Mouse (Mus musculus) left cerebral cortex, postnatal 10 days (tissue): ENCODE data around the gene Asb12. TPM values are rescaled to one million over a fixed set of nuclear protein-coding genes. Genes with fewer than 3 reads are reported as not detected.
"Not testable (repeated sequence)": the region's sequence is repeated elsewhere in the genome, so short reads cannot be mapped to it uniquely, and the experiment has no call there.

Experiments
- DNase-seq, 2 experiments: peaks; one replicate each; pipeline ENCODE4 v3.0.0; 2021 to 2022; ENCODE audit warnings: low spot score in 2 of 2, mixed read lengths in 1 of 2; ENCODE audit errors: extremely low spot score in 1 of 2
- intact Hi-C: fragments of 180-260 bp; cut with DNase I; formaldehyde crosslinking; loops from one replicate; pipeline ENCODE4 v1.15.1; 2025
- total RNA-seq, 2 experiments: library from RNA; stranded (reverse); gene quantifications; 2 replicates each; pipeline ENCODE4 v1.2.3; 2021

Gene Asb12
- total RNA-seq = not detected

DNA sequence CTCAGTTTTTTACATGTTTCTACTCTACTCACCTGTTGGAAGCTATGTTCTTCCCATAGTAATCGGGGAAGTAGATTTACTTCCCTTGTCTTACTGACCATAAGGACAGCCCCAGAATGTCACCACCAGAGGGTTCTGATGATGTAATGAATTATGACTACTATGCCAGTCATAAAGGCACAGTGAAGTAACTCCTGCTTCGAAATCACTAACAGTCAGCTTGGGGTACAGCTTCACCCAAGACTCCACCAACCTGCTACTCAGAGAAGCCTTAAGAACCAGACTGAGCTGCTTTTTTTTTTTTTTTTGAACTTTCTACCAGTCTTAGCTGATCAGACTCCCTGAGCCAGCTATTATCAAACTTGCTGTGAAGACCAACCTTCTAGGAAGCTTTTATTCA is at the start of gene Asb12, which contains the start of gene Pfn5:
Gene Asb12, minus strand, starts transcription at position 101 of the 400 bp plus-strand sequence.
Gene Pfn5, plus strand, starts transcription at position 218 of the 400 bp plus-strand sequence.
- intact Hi-C loops = no loop called here
- no peak for DNase-seq

GRCm38 (mm10) chrX:95600609-95601008 is 42.8 kb upstream of the Asb12 start:
- DNase-seq = no peak
- intact Hi-C loops = no loop called here

- DNase-seq = no peak
- intact Hi-C loops = no loop called here
These were observed 3.5 kb downstream of the Asb12 start for GRCm38 (mm10) chrX:95554321-95554720.

- intact Hi-C loops, DNase-seq: not testable (repeated sequence)
These were observed 22.3 kb downstream of the Asb12 start for GRCm38 (mm10) chrX:95535493-95535892.

- intact Hi-C loops = no loop called here
- no peak for DNase-seq
These were observed 32.6 kb downstream of the Asb12 start for GRCm38 (mm10) chrX:95525166-95525565.

DNA sequence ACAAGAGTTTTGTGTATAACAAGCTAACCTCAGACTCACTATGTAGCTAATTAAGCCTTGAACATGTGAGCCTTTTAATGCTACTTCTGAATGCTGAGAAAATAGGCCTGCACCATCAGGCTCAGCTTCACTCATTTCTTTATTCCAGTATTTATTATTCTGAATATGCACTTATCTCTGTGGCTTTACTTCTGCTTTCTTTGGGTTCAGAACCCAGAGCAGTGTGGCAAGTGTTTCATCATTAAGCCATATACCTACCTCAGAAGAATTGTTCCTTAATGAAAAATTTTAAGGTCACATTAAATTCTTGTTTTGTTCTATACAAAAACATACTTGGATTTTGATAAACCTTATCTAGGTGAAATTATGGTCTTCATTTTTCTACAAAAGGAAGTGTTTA is 33.9 kb downstream of the Asb12 start:
- intact Hi-C loops = no loop called here
- DNase-seq = no peak

DNA sequence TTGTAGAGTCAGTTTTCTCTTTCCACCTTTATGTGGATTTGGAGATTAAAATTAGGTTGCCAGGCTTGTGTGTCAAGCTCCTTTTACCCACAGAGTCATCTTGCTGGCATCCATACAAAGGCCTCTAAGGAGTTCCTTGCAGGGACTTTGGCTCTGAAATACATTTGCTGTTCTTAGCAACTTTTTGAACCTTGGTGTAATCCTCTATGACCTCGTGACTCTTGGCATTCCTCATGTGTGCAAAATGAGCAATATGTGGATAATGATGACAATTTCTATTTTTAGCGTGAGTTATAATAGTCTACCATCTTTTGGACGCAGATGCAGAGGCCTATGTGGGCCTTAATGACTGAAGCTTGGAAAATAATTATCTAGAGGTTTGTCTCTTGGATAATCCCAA is 100.6 kb downstream of the Asb12 start:
- DNase-seq = no peak
- intact Hi-C loops = no loop called here

DNA sequence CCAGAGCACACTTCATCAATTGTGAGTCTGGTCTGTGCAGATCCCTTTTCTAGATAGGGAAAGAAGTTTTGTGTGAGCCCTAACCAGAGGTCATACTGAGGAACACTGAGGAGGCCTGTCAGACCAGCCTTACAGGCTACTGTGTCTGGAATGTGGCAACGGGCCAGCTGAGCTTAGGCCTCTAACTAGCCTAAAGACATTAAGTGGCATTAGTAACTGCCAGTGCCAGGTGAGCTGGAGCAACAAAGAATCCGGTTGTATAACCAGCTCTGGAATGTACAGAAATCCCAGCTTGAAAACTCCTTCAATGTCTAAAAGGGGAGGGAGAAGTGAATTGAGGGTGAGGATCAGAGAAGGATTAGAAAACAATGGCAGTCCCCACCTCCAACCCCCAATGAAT is 111.9 kb downstream of the Asb12 start:
- intact Hi-C loops = no loop called here
- DNase-seq = peak in 1 of 2 experiments; percentile 16

DNA sequence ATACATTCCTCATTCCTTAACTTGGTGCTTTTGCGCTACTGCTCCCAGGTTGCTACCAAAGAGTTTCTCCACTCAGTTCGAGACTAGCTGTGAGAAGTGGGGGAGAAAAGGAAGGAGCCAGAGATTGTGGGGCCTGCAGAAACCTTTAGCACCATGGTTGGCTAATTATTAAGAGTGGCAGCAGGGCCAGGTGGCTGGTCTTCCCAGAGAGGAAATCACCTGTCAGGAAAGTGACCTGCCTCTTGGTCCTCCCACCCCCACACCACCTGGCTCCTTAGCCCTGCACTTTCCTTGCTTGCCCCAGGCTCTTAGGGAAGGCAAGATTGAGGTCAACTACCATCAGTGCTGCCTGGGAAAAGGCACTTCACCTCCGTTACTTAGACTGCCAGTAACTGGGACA is 112.6 kb downstream of the Asb12 start:
- DNase-seq = no peak
- intact Hi-C loops = no loop called here

GRCm38 (mm10) chrX:95444776-95445111 is 113.0 kb downstream of the Asb12 start, which contains the start of gene Amer1:
TSS of gene Amer1 (minus strand) at chrX:95444872.
- DNase-seq = peak; percentile 86 to 89
- intact Hi-C loops = no loop called here

DNA sequence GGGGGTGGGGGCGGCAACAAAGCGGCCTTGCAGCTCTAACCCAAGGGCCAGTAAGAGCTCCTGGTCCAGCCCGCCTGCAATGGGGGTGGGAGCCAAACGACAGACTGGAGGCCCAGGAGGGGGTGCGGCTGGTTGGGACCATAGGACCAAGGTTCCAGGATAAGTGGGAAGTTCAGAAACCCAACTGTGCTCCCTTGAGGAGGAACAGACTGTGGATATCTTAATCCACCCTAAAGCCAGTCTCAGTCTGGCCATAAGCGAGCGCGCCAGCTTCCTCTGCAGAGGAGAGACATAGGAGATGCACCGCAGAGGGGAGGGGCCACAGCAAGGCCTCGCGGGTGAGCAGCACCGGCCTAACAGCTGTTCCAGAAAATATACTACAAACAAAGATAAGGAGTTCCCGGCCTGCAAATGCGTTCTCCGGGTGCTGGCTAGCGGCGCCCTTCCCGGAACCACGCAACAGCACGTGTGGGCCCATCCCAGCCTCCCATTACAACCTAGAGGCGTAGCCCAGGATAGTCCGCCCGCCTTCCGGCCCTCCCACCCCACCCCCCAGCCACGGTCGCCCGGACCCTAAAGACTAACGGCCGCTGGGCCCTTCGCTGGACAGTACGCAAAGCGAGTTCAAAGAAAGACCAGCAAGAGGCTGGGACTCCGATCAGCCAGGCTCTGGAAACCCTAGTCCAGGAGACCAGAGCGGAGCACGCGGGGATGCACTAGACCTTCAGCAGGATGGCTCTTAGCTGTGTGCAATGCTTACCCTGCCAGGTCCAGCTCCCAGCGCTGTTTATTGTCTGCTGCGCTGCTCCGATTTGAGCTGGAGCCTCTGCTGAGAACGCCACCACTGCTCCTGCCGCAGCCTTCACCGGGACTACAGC is 113.7 kb downstream of the Asb12 start:
- intact Hi-C loops = no loop called here

DNA sequence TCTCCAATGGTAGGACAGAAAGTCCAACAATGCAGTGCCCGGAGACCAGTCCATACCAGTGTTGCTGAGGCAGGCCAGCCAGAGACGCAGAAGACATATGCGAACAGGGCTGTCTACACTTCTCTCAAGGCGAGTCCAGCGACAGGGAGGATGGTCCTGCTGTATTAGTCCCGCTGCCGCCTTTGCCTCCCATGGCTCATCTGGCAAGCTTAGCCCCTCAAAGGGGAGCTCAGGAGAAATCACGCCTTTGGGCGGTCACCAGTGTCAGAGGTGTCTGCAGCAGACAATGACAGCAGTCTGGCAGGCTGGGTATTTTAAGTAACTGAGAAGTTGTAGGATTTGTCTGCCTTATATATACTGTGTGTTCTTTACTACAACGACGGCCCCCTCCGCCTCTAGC is 114.4 kb downstream of the Asb12 start:
- intact Hi-C loops = no loop called here
- no peak for DNase-seq

More for the DNA sequence above, 113.7 kb downstream of the Asb12 start:
- DNase-seq = peak in 1 of 2 experiments; percentile 34

DNA sequence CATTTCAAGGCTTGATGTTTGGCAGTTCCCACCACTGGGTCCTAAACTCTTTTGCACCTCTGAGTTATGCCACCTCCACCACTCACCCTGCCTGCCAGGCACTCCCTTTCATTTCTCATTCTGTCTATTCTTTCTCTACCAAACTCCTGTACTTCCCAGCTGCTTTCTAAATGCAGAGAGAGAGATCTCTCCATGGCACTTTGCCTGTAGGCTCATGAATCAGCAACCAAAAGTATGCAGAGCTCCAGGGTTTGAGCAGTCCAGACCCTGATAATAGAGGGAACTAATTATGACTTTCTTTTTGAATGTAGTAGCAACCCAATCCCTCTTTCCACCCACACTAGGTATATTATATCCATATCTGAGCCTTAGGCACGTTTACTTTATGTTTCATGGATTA is 115.5 kb downstream of the Asb12 start:
- DNase-seq = no peak
- intact Hi-C loops = no loop called here

DNA sequence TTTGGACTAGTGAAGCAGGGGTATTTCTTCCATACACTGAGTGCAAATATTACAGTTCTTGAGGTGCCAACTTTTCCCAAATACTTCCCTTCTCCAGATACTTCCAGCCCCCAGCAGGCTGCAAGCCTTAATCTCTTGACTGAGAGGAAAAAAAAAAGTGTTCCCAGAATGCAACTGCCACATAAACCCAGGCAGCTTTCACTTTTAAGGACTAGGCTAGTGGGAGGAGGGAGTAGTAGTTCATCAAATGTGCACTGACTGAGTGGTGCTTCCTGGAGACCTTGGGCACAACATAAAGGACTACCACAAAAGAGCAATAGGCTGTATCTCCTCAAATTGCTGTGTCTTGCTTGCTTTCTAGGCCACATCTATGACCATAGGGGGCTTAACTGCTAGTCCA is 116.5 kb downstream of the Asb12 start:
- intact Hi-C loops = no loop called here
- DNase-seq = no peak

DNA sequence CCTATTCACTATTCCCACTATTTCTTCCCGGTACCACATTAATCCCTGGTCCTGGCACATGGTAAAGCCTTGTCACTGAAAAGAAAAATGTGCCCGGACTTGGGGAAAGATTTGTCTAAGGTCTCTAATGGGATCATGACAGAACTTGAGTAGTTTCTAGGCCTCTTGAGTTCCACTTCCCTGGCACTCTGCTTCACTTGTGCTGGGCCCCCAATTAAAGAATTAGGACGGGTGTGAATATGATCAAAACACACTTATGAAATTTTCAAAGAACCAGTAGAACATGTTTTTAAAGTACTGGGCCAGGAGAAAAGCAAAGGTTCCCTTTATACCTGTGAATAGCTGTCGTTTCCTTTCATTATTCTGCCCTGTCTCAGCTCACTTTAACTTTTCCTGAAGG is 119.3 kb downstream of the Asb12 start:
- DNase-seq = no peak
- intact Hi-C loops = no loop called here

DNA sequence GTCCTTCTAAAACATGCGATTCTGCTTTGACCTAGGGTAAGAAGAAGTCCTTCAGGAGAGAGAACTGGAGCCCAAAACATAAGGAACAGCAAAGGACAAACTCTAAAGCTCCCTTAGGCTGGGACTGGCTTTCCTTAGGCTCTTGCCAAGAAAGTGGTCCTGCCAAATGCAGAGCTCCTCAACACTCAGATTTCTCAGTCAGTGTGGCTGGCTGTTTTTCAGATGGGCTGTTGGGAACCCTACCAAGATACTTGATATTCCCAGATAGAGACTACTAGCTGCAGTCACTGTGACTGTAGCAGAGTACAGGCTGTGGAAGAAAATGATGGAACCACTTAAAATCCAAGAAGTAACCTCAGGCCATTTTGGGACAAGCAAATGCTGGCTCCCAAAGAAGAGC is 120.6 kb downstream of the Asb12 start:
- intact Hi-C loops = no loop called here
- peak in 1 of 2 experiments; percentile 24 for DNase-seq

Other genes starting within 250 kb of the Asb12 start
- 10 to 100 TPM; 14.8 to 16.6 TPM for gene Amer1, start 113.1 kb downstream of the Asb12 start, total RNA-seq
- not detected for gene Pfn5, start 117 bp upstream of the Asb12 start, total RNA-seq
- 10 to 100 TPM; 25.3 to 30.5 TPM for gene Zc4h2, start 100.5 kb upstream of the Asb12 start, total RNA-seq
- gene Zc3h12b, start 153.7 kb upstream of the Asb12 start, total RNA-seq = 10 to 100 TPM; 23.8 to 24.1 TPM